Mouse (Mus musculus) embryonic facial prominence, embryonic 10.5 days (tissue): ENCODE data around the gene Ppm1h. TPM values are rescaled to one million over a fixed set of nuclear protein-coding genes. Genes with fewer than 3 reads are reported as not detected.

Experiments
- DNase-seq: peaks from one replicate; pipeline ENCODE4 v3.0.0-alpha.2; 2017; ENCODE audit warnings: low spot score
- H3K27ac ChIP-seq: fragments of 300-500 bp; sonication (generic); replicated peaks from 2 replicates; pipeline ENCODE4 v1.5.1; 2016; ENCODE audit warnings: mild to moderate bottlenecking
- H3K27me3 ChIP-seq: fragments of 300-500 bp; sonication (generic); replicated peaks from 2 replicates; pipeline ENCODE4 v1.6.1; 2016; ENCODE audit warnings: low read depth, mild to moderate bottlenecking; ENCODE audit not compliant: poor library complexity, severe bottlenecking
- H3K36me3 ChIP-seq: fragments of 300-500 bp; sonication (generic); replicated peaks from 2 replicates; pipeline ENCODE4 v1.6.1; 2016; ENCODE audit warnings: mild to moderate bottlenecking, moderate library complexity
- H3K4me1 ChIP-seq: fragments of 300-500 bp; sonication (generic); 2 replicates; pipeline ENCODE4 v1.6.1; 2016
- H3K4me3 ChIP-seq: fragments of 300-500 bp; sonication (generic); 2 replicates; pipeline ENCODE4 v1.5.1; 2016; ENCODE audit warnings: mild to moderate bottlenecking, moderate library complexity
- H3K9me3 ChIP-seq: fragments of 300-500 bp; sonication (generic); 2 replicates; pipeline ENCODE4 v1.6.1; 2016; ENCODE audit warnings: mild to moderate bottlenecking
- WGBS: fragments of 180-500 bp; shearing (Covaris S2); methylation state at CpG from one replicate; pipeline ENCODE4 v1.1.7; 2016; 5-methylcytosine and 5-hydroxymethylcytosine counted together
- polyA plus RNA-seq: library from polyadenylated mRNA; unstranded; fragments of >200 nt; fragmentation: Nextera tagmentation; extraction: Ambion mirVana; gene quantifications from 2 replicates; pipeline ENCODE4 v1.2.1, GENCODE M21; 2016

Ppm1h gene
- polyA plus RNA-seq, 1 experiment from 2014 or later = 3.9 TPM

DNA sequence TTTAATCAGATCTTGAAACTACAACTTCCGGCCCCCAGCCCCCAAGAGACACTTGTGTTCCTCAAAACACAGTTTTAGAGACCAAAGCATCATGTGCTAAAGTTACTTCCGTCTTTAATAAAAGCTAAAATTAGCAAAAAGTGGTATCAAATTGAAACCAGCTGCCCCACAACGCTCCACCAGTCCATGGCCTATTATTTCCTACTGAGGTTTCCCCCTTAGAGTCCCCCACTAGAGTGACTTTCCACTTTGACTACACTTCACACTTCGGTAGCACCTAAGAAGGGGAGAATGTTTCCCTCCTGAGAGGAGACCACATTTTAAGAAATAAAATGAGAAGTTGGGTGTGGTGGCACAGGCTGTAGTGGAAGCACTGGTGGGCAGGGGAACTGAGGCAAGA, 58.3 kb downstream of the Ppm1h start:
- no peak for DNase-seq
- no peak overlapping the region for H3K27ac ChIP-seq
- no peaks in the 10 kb centered on the region for H3K27me3 ChIP-seq
- peaks cover 23% of the 10 kb centered on the region for H3K4me1 ChIP-seq
- WGBS = 67% methylated on average over 4 of the region's 4 CpGs
- H3K9me3 ChIP-seq = no peaks in the 10 kb centered on the region
- no peak overlapping the region for H3K4me3 ChIP-seq
- H3K36me3 ChIP-seq = no peaks in the 10 kb centered on the region

DNA sequence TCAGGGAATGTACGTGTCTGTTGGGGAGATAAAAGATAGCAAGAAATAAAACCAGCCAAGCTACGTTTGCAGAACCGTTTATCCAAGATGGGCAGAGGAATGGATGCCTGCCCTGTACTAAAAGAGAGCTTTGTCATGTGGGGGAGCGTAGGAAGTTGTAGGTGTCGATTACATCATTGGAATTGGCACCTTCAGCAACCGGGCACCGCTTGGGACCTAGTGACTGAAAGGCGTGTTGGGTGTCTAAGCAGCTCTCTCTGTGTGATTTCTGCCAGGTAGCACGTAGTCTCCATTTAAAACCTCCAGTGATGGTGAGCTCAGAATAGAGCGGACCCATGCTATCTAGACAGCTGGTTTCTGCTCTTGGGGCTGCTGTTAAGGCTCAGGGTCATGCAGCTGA, 60.0 kb downstream of the Ppm1h start:
- Histone ChIP-seq H3K27me3 (no peaks in the 10 kb centered on the region), H3K9me3 (no peaks in the 10 kb centered on the region), H3K4me3 (no peak overlapping the region), H3K4me1 (peaks cover 27% of the 10 kb centered on the region), H3K27ac (no peak overlapping the region), H3K36me3 (no peaks in the 10 kb centered on the region)
- 88% methylated on average over 10 of the region's 10 CpGs for WGBS
- no peak for DNase-seq

DNA sequence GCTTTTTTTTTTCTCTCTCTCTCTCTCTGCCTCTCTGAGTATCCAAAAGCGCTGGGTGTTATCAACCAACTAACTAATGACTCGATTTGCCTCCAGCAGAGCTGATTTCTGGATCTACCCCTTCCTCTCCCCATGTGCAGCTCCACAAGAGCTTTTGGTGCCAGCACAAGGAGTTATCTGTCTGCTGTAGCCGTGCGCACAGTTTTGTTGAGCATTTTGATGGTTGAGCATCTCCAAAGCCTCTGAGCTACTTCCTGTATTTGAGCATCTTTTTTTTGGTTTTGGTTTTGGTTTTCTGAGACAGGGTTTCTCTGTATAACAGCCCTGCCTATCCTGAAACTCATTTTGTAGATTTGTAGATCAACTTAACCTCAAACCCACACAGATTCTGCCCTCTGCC, 60.5 kb downstream of the Ppm1h start:
- H3K27ac ChIP-seq = no peak overlapping the region
- no peak for DNase-seq
- peaks cover 27% of the 10 kb centered on the region for H3K4me1 ChIP-seq
- no peaks in the 10 kb centered on the region for H3K9me3 ChIP-seq
- H3K4me3 ChIP-seq = no peak overlapping the region
- WGBS = 84% methylated on average over 4 of the region's 4 CpGs
- H3K27me3 ChIP-seq = no peaks in the 10 kb centered on the region
- no peaks in the 10 kb centered on the region for H3K36me3 ChIP-seq

DNA sequence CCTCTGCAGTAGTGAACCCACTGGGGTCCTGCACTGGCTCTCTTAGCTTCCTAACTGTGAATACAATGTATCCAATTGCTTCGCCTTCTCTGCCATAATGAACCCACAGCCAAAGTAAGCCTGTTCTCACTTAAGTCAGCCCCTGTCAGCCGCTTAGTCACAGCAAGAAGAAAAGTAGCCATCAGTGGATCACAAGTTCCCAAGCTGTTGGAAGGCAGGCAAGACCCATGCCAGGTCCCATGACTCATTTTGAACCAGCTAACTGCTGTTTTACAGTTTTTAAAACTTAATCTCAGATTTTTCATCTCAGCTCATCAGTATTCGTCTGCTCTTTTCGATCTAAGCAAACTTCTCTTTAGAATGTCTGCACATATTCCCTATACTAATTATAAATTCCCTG, 61.6 kb downstream of the Ppm1h start:
- 66% methylated on average over 4 of the region's 4 CpGs for WGBS
- no peaks in the 10 kb centered on the region for H3K36me3 ChIP-seq
- no peak for DNase-seq

DNA sequence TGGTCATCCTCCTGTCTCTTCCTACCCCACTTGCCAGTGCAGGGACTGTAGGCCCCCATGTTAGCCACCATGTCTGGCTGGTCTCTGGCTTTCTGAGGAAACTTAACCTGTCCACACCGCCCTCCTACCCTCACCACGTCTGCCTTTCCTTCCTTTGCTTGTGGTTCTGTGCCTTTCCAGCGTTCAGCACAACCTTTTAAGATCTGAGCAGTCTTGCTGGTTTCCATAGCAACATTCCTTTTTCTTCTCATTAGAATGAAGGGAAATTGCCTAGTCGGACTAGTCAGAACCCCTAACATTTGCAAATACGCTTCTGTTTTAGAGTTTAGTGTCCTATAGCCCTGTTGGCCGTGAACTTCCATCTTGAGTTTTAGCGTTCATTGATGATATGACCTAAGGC, 62.6 kb downstream of the Ppm1h start:
- H3K27ac ChIP-seq = no peak overlapping the region
- no peak for DNase-seq
- H3K9me3 ChIP-seq = no peaks in the 10 kb centered on the region
- no peaks in the 10 kb centered on the region for H3K36me3 ChIP-seq
- H3K4me3 ChIP-seq = no peak overlapping the region
- peaks cover 26% of the 10 kb centered on the region for H3K4me1 ChIP-seq
- no peaks in the 10 kb centered on the region for H3K27me3 ChIP-seq
- 85% methylated on average over 7 of the region's 7 CpGs for WGBS

More for the DNA sequence above, 61.6 kb downstream of the Ppm1h start:
- H3K4me3 ChIP-seq = no peak overlapping the region
- no peaks in the 10 kb centered on the region for H3K27me3 ChIP-seq
- peaks cover 27% of the 10 kb centered on the region for H3K4me1 ChIP-seq
- H3K27ac ChIP-seq = no peak overlapping the region
- H3K9me3 ChIP-seq = no peaks in the 10 kb centered on the region

DNA sequence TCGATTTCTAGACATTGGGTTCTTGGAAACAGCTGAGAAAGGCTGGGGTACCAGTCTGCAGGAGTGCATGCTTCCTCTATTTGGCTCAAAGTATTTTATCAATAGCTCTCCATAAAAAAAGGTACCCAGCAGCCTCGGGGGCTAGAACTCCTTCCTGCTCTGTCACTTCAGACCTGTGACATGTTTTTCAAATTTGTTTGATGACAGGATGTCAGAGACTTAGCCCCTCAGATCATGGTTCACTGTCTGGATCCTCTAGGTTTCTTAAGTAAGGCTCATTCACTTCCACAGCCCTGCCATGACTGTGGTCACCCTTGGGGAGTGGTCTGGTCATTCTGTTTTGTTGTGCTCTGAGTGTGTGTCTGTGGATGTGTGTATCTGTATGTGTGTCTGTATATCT, 63.6 kb downstream of the Ppm1h start:
- peaks cover 20% of the 10 kb centered on the region for H3K4me1 ChIP-seq
- H3K27me3 ChIP-seq = no peaks in the 10 kb centered on the region
- H3K36me3 ChIP-seq = no peaks in the 10 kb centered on the region
- WGBS = 84% methylated on average over 2 of the region's 2 CpGs
- no peak for DNase-seq
- H3K9me3 ChIP-seq = no peaks in the 10 kb centered on the region
- H3K4me3 ChIP-seq = no peak overlapping the region
- no peak overlapping the region for H3K27ac ChIP-seq

DNA sequence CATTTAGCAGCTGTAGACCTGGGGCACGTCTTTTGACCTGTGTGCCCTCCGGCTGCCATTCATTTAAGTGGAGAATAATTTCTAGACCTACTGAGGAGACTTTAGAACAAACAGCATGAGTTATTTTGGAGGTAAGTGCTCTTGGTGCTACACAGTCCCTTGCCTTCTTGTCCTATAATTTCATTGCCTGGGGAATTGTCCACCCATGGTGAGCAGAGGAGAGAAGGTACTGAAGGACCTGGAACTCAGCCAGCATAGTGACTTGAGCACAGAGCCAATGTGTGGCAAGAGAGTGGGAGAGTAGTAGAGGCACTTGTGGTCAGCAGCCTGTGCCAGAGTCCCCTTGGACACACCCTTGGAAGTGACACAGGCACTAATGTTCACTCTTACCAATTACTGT, 64.8 kb downstream of the Ppm1h start:
- Histone ChIP-seq H3K27ac (no peak overlapping the region), H3K4me1 (peaks cover 20% of the 10 kb centered on the region), H3K4me3 (no peak overlapping the region), H3K36me3 (no peaks in the 10 kb centered on the region), H3K9me3 (no peaks in the 10 kb centered on the region), H3K27me3 (no peaks in the 10 kb centered on the region)
- DNase-seq = no peak
- WGBS = 79% methylated on average over 2 of the region's 2 CpGs

DNA sequence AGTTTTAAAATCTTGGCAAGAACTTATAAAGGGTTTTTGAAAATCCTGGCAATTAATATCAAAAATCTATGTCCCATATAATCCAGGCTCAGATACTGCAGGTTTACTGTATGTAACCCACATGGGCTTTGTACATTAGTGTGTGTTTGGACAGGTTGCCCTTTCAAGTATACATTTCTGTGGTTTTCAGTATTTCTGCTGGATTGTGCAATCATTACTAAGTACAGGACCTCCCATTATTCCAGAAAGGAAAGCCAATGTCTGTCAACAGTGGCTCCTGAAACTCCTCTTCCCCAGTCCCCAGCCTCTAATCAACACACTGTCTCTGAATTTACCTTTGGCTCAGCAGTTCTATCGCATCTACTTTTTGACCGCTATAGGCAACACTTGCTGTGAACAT, 66.4 kb downstream of the Ppm1h start:
- H3K36me3 ChIP-seq = no peaks in the 10 kb centered on the region
- WGBS = 97% methylated on average over 2 of the region's 2 CpGs
- H3K4me1 ChIP-seq = peaks cover 11% of the 10 kb centered on the region
- H3K27me3 ChIP-seq = no peaks in the 10 kb centered on the region
- no peak overlapping the region for H3K27ac ChIP-seq
- DNase-seq = no peak
- H3K4me3 ChIP-seq = no peak overlapping the region
- H3K9me3 ChIP-seq = no peaks in the 10 kb centered on the region

DNA sequence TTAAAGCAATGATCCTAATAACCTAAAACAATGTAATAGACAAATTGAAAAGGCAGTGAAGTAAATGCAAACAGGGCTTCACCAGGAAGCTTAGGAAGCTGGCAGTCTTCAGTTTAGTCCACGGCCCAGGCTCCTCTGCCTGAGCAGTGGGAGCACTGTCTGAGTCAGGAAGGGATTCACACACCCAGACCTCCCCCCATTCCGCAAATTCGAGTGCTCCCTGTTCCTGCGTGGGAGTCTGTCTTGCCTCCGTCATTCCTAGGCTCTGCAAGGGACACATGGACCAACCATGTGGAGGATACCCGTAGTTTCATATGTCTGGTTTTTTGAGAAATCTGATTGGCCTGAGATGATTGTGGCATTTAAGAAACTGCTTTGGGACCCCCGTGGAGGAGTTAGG, 67.6 kb downstream of the Ppm1h start:
- H3K4me3 ChIP-seq = no peak overlapping the region
- no peak for DNase-seq
- 82% methylated on average over 7 of the region's 7 CpGs for WGBS
- H3K36me3 ChIP-seq = no peaks in the 10 kb centered on the region
- H3K9me3 ChIP-seq = 0 out of 2 replicates have a peak, but pooled peaks cover 4% of the 10 kb centered on the region
- H3K27ac ChIP-seq = no peak overlapping the region
- no peaks in the 10 kb centered on the region for H3K27me3 ChIP-seq
- H3K4me1 ChIP-seq = 0 out of 2 replicates have a peak, but pooled peaks cover 6% of the 10 kb centered on the region

DNA sequence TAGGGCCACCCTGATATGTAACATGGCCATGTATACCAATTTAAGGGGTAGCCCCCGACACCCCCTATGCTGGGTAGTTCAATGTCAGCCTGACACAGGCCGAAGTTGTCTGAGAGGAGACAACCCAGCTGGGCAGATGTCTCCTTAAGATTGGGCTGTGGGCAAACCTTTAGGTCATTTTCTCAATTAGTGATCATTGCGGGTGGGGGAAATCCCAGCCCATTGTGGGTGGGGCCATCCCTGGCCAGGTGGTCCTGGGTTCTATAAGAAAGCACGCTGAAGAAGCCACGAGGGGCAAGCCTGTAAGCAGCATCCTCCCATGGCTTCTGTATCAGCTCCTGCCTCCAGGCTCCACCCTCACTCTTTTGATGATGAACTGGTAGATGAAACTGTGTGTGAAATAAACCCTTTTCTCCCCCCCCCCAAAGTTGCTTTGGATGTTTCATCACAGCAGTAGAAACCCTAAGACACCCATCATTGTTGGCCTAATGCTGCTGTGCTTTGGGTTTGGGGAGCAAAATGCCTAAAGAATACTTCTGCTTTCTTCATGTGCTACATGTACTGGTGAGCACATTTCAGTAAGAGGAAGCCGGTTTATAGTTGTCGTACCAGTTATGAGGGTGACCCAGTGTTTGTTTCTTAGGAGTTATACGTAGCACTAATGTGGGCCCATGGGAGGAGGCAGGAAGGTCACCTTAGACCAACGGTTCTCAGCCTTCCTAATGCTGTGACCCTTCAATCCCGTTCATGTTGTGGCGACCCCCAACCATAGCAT, 68.8 kb downstream of the Ppm1h start:
- 0 out of 2 replicates have a peak, but pooled peaks cover 4% of the 10 kb centered on the region for H3K4me1 ChIP-seq
- DNase-seq = no peak
- 85% methylated on average over 11 of the region's 11 CpGs for WGBS

DNA sequence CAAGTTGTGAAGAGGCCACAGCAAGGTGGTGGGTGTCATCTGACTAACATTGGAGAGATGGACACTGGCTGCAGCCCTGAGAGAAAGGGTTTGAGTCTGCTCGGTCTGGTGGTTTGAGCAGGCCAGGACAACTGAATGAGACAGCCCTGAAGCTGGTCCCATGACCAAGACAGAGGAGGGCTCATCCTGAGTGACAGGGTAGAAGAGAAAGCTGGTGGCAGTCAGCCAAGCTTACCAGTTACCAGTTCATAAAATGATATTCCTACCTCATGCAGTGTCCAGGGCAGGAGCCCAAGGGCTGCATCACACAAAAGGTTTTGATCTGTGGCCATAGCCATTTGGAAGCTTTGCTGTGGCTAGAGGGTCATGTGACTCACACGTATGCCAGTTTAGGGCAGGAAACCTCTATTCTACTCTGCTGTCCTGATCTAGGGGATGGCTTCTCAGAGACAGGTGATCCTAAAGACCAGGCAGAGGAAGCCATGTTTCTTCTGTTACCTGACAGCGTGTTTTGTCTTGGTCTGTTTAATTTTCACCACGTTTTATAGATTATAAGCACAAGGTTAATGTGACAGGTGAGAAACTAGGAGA, 69.9 kb downstream of the Ppm1h start:
- peaks cover 6% of the 10 kb centered on the region for H3K4me1 ChIP-seq
- DNase-seq = no peak
- H3K9me3 ChIP-seq = 0 out of 2 replicates have a peak, but pooled peaks cover 4% of the 10 kb centered on the region
- H3K27me3 ChIP-seq = no peaks in the 10 kb centered on the region
- H3K36me3 ChIP-seq = no peaks in the 10 kb centered on the region
- H3K27ac ChIP-seq = no peak overlapping the region
- no peak overlapping the region for H3K4me3 ChIP-seq
- WGBS = 88% methylated on average over 4 of the region's 4 CpGs

More for the DNA sequence above, 68.8 kb downstream of the Ppm1h start:
- H3K36me3 ChIP-seq = no peaks in the 10 kb centered on the region
- H3K27me3 ChIP-seq = no peaks in the 10 kb centered on the region
- no peak overlapping the region for H3K27ac ChIP-seq
- H3K4me3 ChIP-seq = no peak overlapping the region
- H3K9me3 ChIP-seq = 0 out of 2 replicates have a peak, but pooled peaks cover 4% of the 10 kb centered on the region

DNA sequence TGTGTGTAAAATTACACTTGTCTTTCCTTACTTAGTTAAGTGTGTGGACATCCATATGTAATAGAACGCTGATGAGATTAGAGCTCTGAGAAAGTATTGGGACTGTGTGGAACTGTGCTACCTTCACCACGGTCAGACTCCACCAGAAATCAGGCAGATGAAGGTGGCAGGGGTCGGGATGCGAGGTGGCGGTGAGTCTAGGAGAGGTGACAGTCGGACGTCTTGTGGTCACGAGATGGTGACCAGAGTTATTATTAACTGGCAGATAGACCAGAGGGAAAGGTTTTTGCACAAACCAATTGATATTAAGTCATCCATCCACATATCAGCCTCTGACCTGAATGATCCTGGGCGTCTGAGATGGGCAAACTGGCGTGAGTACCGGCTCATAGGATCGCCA, 70.5 kb downstream of the Ppm1h start:
- WGBS = 92% methylated on average over 12 of the region's 12 CpGs
- Histone ChIP-seq H3K4me1 (peaks cover 12% of the 10 kb centered on the region), H3K27ac (no peak overlapping the region), H3K36me3 (no peaks in the 10 kb centered on the region), H3K9me3 (0 out of 2 replicates have a peak, but pooled peaks cover 4% of the 10 kb centered on the region), H3K4me3 (no peak overlapping the region), H3K27me3 (no peaks in the 10 kb centered on the region)
- no peak for DNase-seq

DNA sequence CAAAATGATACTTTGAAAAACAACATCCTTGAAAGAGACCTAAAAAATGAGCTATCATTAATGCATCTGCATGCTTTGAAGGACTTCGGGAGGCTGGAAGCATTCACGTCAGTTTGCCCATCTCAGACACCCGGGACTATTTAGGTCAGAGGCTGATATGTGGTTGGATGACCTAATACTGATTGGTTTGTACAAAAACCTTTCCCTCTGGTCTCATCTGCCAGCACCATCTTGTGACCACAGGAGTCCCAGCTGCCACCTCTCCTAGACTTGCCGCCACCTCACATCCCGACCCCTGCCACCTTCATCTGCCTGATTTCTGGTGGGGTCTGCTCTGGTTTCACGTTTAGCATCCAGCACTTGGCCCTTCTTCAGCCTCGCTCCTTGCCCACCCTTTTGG, 71.3 kb downstream of the Ppm1h start:
- Histone ChIP-seq H3K27ac (no peak overlapping the region), H3K27me3 (no peaks in the 10 kb centered on the region), H3K4me3 (no peak overlapping the region), H3K36me3 (no peaks in the 10 kb centered on the region), H3K4me1 (peaks cover 17% of the 10 kb centered on the region), H3K9me3 (0 out of 2 replicates have a peak, but pooled peaks cover 4% of the 10 kb centered on the region)
- 91% methylated on average over 7 of the region's 7 CpGs for WGBS
- no peak for DNase-seq
